Mouse (Mus musculus) stomach, postnatal 0 days (tissue): ENCODE measurements around the gene Bik. TPM values are rescaled to one million over a fixed set of nuclear protein-coding genes. Genes with fewer than 3 reads are reported as not detected.

Source experiments
- ATAC-seq: fragments of 200-750 bp; cut with Nextera tagmentation; 2 replicates; pipeline ENCODE4 v1.8.0; 2017; ENCODE audit not compliant: low FRiP score, low TSS enrichment
- DNase-seq: peaks from one replicate; pipeline ENCODE4 v3.0.0-alpha.2; 2016; ENCODE audit warnings: low spot score
- H3K27ac ChIP-seq: fragments of 300-500 bp; sonication (generic); replicated peaks from 2 replicates; pipeline ENCODE4 v1.5.1; 2014; ENCODE audit warnings: mild to moderate bottlenecking, control low read depth
- H3K27me3 ChIP-seq: fragments of 300-500 bp; sonication (generic); 2 replicates; pipeline ENCODE4 v1.6.1; 2014; ENCODE audit warnings: low read length; ENCODE audit not compliant: control insufficient read depth, insufficient read depth
- H3K36me3 ChIP-seq: fragments of 300-500 bp; sonication (generic); 2 replicates; pipeline ENCODE4 v1.6.1; 2014; ENCODE audit warnings: low read length, mixed read lengths; ENCODE audit not compliant: control insufficient read depth, insufficient read depth
- H3K4me1 ChIP-seq: fragments of 300-500 bp; sonication (generic); replicated peaks from 2 replicates; pipeline ENCODE4 v1.6.1; 2014; ENCODE audit warnings: antibody characterized with exemption; ENCODE audit not compliant: control insufficient read depth, insufficient read depth
- H3K4me2 ChIP-seq: fragments of 300-500 bp; sonication (generic); replicated peaks from 2 replicates; pipeline ENCODE4 v1.6.1; 2014; ENCODE audit warnings: low read depth, mild to moderate bottlenecking, control low read depth, moderate library complexity
- H3K4me3 ChIP-seq: fragments of 300-500 bp; sonication (generic); 2 replicates; pipeline ENCODE4 v1.5.1; 2014; ENCODE audit warnings: low read depth, low read length, control low read depth
- H3K9ac ChIP-seq: fragments of 300-500 bp; sonication (generic); 2 replicates; pipeline ENCODE4 v1.6.1; 2014; ENCODE audit warnings: mild to moderate bottlenecking, low read length, control low read depth, mixed read lengths
- H3K9me3 ChIP-seq: fragments of 300-500 bp; sonication (generic); 2 replicates; pipeline ENCODE4 v1.6.1; 2016; ENCODE audit warnings: low read length; ENCODE audit not compliant: control insufficient read depth
- CTCF ChIP-seq: IDR thresholded peaks from 2 replicates; pipeline ENCODE4 v1.5.1; 2016; ENCODE audit warnings: antibody characterized with exemption, low read depth, mild to moderate bottlenecking, moderate library complexity
- EP300 ChIP-seq: optimal IDR thresholded peaks from 2 replicates; pipeline ENCODE3; 2016; ENCODE audit warnings: antibody characterized with exemption
- WGBS: fragments of 180-500 bp; shearing (Covaris S2); extraction: QIAGEN DNeasy Blood & Tissue Kit; methylation state at CpG from one replicate; pipeline ENCODE4 v1.1.7; 2014; 5-methylcytosine and 5-hydroxymethylcytosine counted together
- polyA plus RNA-seq: library from polyadenylated mRNA; unstranded; fragments of >200 nt; fragmentation: Nextera tagmentation; extraction: Ambion mirVana; gene quantifications from 2 replicates; pipeline ENCODE4 v1.2.1, GENCODE M21; 2015

Bik gene
- polyA plus RNA-seq, 1 experiment from 2014 or later = 4.2 TPM

DNA sequence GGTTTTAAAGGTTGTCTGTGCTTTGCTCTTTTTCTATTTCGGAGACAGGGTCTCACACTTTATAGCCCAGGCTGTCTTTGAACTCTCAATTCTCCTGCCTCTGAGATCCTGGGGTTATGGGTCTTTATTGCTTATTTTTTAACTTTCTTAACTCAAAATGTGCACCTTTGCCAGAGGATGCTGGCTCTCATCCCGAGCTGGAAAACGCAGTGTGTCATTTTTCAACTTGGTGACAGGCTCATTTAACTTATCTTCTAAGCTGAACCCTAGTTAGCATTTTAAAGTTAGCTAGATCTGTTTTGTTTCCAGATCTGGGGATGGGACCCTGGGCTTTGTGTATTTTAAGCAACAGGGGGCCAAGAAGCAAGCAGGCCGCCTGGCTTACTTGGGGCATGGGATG lies 2.2 kb downstream of the Bik start:
- Histone ChIP-seq H3K9me3 (no peaks in the 10 kb centered on the region), H3K4me2 (no peak overlapping the region), H3K4me1 (no peaks in the 10 kb centered on the region; the same call in 1 of the 2 replicates), H3K4me3 (no peak overlapping the region), H3K27me3 (no peaks in the 10 kb centered on the region), H3K9ac (no peak overlapping the region), H3K36me3 (no peaks in the 10 kb centered on the region), H3K27ac (0 out of 2 replicates have a peak overlapping the region, but pooled peaks have one; percentile 40)
- DNase-seq = no peak
- WGBS = 55% methylated on average over 4 of the region's 4 CpGs
- ATAC-seq = no peak
- TF ChIP-seq CTCF (no peak), EP300 (no peak)

DNA sequence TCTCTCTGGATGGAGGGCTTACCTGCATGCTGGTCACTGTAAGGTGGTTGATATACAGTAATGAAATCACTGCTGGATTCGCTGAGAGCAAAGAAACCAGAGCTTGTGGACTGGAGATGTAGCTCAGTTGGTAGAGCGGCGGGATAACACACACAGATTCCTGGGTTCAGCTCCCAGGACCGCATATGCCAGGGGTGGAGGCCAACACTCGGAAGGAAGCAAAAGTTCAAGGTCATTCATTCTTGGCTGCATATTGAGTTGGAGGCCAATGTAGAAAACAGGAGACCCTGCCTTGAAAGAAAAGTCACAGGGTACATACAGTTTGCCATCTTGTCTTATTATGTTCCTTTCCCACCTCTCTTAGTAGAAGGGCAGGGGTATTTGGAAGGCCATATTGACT lies 3.1 kb downstream of the Bik start:
- Histone ChIP-seq H3K36me3 (no peaks in the 10 kb centered on the region), H3K4me2 (no peak overlapping the region), H3K27ac (no peak overlapping the region; the same call in 1 of the 2 replicates), H3K4me3 (no peak overlapping the region), H3K9ac (no peak overlapping the region), H3K9me3 (no peaks in the 10 kb centered on the region), H3K27me3 (no peaks in the 10 kb centered on the region), H3K4me1 (no peaks in the 10 kb centered on the region; the same call in 1 of the 2 replicates)
- WGBS = 71% methylated on average over 5 of the region's 5 CpGs
- ATAC-seq = no peak
- no peak for TF ChIP-seq CTCF
- no peak for TF ChIP-seq EP300
- DNase-seq = no peak

GRCm38 (mm10) chr15:83530233-83530632 lies 3.6 kb downstream of the Bik start:
- Histone ChIP-seq H3K4me2 (no peak overlapping the region), H3K4me1 (no peaks in the 10 kb centered on the region; the same call in 1 of the 2 replicates), H3K9ac (no peak overlapping the region), H3K27ac (peak overlapping the region; percentile 58; the same call in 1 of the 2 replicates), H3K4me3 (no peak overlapping the region), H3K36me3 (no peaks in the 10 kb centered on the region), H3K9me3 (no peaks in the 10 kb centered on the region), H3K27me3 (no peaks in the 10 kb centered on the region)
- DNase-seq (peak; percentile 57), ATAC-seq (peak; percentile 56)
- 33% methylated on average over 9 of the region's 9 CpGs for WGBS
- TF ChIP-seq CTCF = no peak
- TF ChIP-seq EP300 = no peak

- WGBS = 56% methylated on average over 6 of the region's 6 CpGs
- H3K27ac ChIP-seq = peak overlapping the region; percentile 58; the same call in 1 of the 2 replicates
- TF ChIP-seq EP300 (no peak), CTCF (no peak)
- no peak overlapping the region for H3K4me2 ChIP-seq
- no peak overlapping the region for H3K9ac ChIP-seq
- ATAC-seq (peak; percentile 8; the same call in 1 of the 2 replicates), DNase-seq (no peak)
- no peaks in the 10 kb centered on the region for H3K9me3 ChIP-seq
- H3K4me3 ChIP-seq = no peak overlapping the region
- no peaks in the 10 kb centered on the region; the same call in 1 of the 2 replicates for H3K4me1 ChIP-seq
- no peaks in the 10 kb centered on the region for H3K36me3 ChIP-seq
- no peaks in the 10 kb centered on the region for H3K27me3 ChIP-seq
These were observed 4.0 kb downstream of the Bik start for GRCm38 (mm10) chr15:83530688-83531087.

DNA sequence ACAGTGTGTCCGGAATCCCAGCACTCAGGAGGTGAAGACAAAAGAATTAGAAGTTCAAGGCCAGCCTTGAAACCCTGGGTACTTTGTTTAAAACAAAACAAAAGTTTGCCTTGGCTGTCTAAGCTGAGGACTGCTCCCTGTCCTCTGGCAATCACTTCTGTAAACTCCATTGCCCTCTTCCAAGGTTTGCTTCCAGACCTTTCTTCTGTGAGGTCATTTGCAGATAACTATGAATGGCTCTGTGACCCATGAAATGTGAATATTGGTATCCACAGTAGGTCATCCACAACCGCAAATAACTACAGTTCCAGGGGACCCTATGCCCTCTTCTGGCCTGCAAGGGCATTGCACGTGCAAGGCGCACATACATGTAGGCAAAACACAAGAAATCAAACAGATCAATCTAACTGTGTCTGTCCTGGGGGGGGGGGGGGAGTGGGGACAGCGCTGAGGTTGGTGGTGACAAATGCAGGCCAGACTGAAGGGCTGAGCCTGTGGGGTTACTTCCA lies 5.4 kb downstream of the Bik start:
- ATAC-seq = no peak
- Histone ChIP-seq H3K9ac (no peak overlapping the region), H3K4me3 (no peak overlapping the region), H3K9me3 (no peaks in the 10 kb centered on the region), H3K4me2 (no peak overlapping the region), H3K27me3 (no peaks in the 10 kb centered on the region), H3K36me3 (no peaks in the 10 kb centered on the region), H3K27ac (no peak overlapping the region), H3K4me1 (no peaks in the 10 kb centered on the region; the same call in 1 of the 2 replicates)
- DNase-seq = no peak
- TF ChIP-seq EP300 = no peak
- TF ChIP-seq CTCF = peak; percentile 58
- WGBS = 97% methylated on average over 4 of the region's 5 CpGs

DNA sequence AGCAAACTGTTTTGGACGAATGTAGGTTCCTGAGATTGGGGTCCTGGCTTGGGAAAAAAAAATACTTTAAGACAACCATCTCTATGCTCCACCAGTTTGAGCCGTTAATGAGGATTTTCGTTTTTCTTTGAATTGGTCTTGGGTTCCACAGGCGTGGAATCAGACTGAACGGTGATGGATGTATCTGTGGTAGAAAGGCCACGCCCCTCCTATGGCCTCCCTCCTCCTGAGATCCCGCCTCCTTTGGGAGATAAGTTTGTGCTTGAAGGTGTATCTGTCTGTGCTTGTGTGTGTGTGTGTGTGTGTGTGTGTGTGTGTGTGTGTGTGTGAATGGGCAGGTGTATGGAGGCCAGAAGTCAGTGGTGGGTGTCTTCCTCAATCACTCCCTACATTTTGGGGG lies 5.9 kb downstream of the Bik start:
- no peaks in the 10 kb centered on the region; the same call in 1 of the 2 replicates for H3K4me1 ChIP-seq
- no peak overlapping the region for H3K27ac ChIP-seq
- DNase-seq = no peak
- no peak overlapping the region for H3K9ac ChIP-seq
- no peak overlapping the region for H3K4me3 ChIP-seq
- no peak for ATAC-seq
- H3K4me2 ChIP-seq = no peak overlapping the region
- 63% methylated on average over 7 of the region's 7 CpGs for WGBS
- TF ChIP-seq EP300 (no peak), CTCF (no peak)
- H3K9me3 ChIP-seq = no peaks in the 10 kb centered on the region
- H3K36me3 ChIP-seq = no peaks in the 10 kb centered on the region
- H3K27me3 ChIP-seq = no peaks in the 10 kb centered on the region
